Mouse (Mus musculus) brain, adult 2 months (tissue): Measurements from ENCODE around the gene Vmn1r85.

Experiments used
- DNase-seq: peaks from one replicate; pipeline ENCODE4 v3.0.0; 2011; ENCODE audit warnings: low read depth, low spot score

Gene Vmn1r85

GRCm38 (mm10) chr7:13038621-13039169, 56.3 kb downstream of the Vmn1r85 start:
- peak; percentile 60 for DNase-seq

GRCm38 (mm10) chr7:13037901-13038555, 56.9 kb downstream of the Vmn1r85 start, which contains the start of gene Ube2m:
Ube2m (minus strand) TSS chr7:13038275.
- DNase-seq, result peak; percentile 99

- no peak for DNase-seq
Observed at GRCm38 (mm10) chr7:13037366-13037765, 57.6 kb downstream of the Vmn1r85 start.

GRCm38 (mm10) chr7:13036806-13037205, 58.2 kb downstream of the Vmn1r85 start:
- DNase-seq, result no peak

GRCm38 (mm10) chr7:13035211-13035855, 59.6 kb downstream of the Vmn1r85 start:
- no peak for DNase-seq

DNA sequence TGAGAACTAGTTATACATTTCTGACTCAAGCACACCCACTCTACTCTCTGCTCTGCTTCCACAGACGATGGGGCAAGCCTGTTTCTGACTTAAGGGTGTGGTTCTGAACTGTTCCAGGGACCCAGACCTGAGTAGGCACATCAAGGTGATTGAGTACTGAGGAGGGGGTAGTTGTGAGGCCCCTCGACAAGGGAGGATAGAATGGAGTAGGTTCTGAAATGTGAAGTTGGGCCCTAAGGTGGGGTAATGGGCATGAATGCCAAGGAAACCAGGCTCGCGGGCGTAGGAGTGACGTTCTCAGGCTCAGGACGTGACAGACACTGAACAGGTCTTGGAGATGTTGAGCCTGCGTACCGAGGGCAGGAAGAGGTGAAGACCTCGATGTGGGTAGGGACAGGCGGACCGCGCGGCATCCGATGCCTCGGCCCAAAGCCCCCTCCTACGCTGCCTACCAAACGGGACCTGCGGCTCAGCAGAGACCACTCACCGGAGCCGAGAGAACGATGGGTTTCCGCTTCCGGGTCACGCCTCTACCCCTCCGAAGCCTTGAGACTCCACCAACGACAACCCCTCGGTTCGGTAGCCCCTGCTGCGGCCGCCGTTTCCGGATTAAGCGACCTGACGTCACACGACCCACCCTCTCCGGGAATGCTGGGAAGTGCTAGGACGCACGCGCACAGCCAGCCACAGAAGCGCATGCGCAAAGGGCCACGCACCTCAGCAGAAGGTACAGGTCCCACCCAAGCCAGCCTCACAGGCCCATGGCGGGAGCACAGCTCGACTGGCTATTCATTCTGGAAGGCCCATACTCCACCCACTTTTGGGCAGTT, 60.6 kb downstream of the Vmn1r85 start, which contains the start of gene Chmp2a:
Chmp2a (minus strand) TSS at position 660 of the 830 bp plus-strand sequence.
- peak; percentile 99 for DNase-seq

GRCm38 (mm10) chr7:13033451-13034147, 61.4 kb downstream of the Vmn1r85 start:
- DNase-seq, result no peak
